Mouse (Mus musculus) midbrain, embryonic 15.5 days (tissue): Measurements from ENCODE around the gene Grik3. TPM values are rescaled to one million over a fixed set of nuclear protein-coding genes. Genes with fewer than 3 reads are reported as not detected.

Experiments
- ATAC-seq: fragments of 200-750 bp; cut with Nextera tagmentation; replicated peaks from 2 replicates; pipeline ENCODE4 v1.8.0; 2017; ENCODE audit warnings: moderate TSS enrichment
- H3K27ac ChIP-seq: fragments of 300-500 bp; sonication (generic); 2 replicates; pipeline ENCODE4 v1.5.1; 2015; ENCODE audit warnings: mild to moderate bottlenecking, inconsistent platforms
- H3K27me3 ChIP-seq: fragments of 300-500 bp; sonication (generic); replicated peaks from 2 replicates; pipeline ENCODE4 v1.6.1; 2015; ENCODE audit warnings: inconsistent platforms
- H3K36me3 ChIP-seq: fragments of 300-500 bp; sonication (generic); replicated peaks from 2 replicates; pipeline ENCODE4 v1.6.1; 2015; ENCODE audit warnings: inconsistent platforms
- H3K4me1 ChIP-seq: fragments of 300-500 bp; sonication (generic); 2 replicates; pipeline ENCODE4 v1.6.1; 2015; ENCODE audit warnings: inconsistent platforms
- H3K4me2 ChIP-seq: fragments of 300-500 bp; sonication (generic); 2 replicates; pipeline ENCODE4 v1.6.1; 2015; ENCODE audit warnings: inconsistent platforms, mild to moderate bottlenecking, moderate library complexity
- H3K4me3 ChIP-seq: fragments of 300-500 bp; sonication (generic); 2 replicates; pipeline ENCODE4 v1.5.1; 2015; ENCODE audit warnings: mild to moderate bottlenecking, inconsistent platforms
- H3K9ac ChIP-seq: fragments of 300-500 bp; sonication (generic); 2 replicates; pipeline ENCODE4 v1.6.1; 2015; ENCODE audit warnings: mild to moderate bottlenecking, inconsistent platforms
- H3K9me3 ChIP-seq: fragments of 300-500 bp; sonication (generic); 2 replicates; pipeline ENCODE4 v1.6.1; 2016; ENCODE audit warnings: inconsistent platforms
- WGBS: fragments of 180-500 bp; shearing (Covaris S2); methylation state at CpG from one replicate; pipeline ENCODE4 v1.1.7; 2015; ENCODE audit warnings: mixed read lengths; 5-methylcytosine and 5-hydroxymethylcytosine counted together
- polyA plus RNA-seq: library from polyadenylated mRNA; unstranded; fragments of >200 nt; fragmentation: Nextera tagmentation; extraction: Ambion mirVana; gene quantifications from 2 replicates; pipeline ENCODE4 v1.2.1, GENCODE M21; 2015

The Grik3 gene
- polyA plus RNA-seq, 1 experiment from 2014 or later, result 5.3 TPM

DNA sequence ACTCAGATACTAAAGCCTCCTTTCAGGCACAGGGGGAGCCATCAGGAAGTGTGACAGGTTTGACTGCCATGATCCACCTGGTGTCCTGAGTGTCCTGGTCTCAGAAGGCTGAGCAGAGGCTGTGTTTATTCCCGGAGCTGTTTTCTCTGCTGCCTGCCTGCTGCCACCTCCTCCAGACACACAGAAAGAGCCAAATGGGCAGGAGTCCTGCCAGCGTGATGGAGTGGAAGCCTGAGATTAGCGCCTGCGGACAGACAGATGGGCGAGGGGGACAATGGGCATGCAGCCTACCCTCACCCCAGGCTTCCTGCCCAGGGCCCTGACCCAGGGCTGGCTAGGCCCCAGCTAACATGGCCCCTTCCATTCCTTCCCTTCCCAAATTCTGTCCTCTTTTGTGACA lies 69.1 kb downstream of the Grik3 start:
- Histone ChIP-seq H3K27me3 (no peaks in the 10 kb centered on the region), H3K9ac (no peak overlapping the region), H3K9me3 (no peaks in the 10 kb centered on the region), H3K4me2 (no peak overlapping the region), H3K27ac (no peak overlapping the region), H3K36me3 (no peaks in the 10 kb centered on the region), H3K4me3 (no peak overlapping the region), H3K4me1 (peaks cover 30% of the 10 kb centered on the region)
- 63% methylated on average over 5 of the region's 5 CpGs for WGBS
- ATAC-seq, result no peak

DNA sequence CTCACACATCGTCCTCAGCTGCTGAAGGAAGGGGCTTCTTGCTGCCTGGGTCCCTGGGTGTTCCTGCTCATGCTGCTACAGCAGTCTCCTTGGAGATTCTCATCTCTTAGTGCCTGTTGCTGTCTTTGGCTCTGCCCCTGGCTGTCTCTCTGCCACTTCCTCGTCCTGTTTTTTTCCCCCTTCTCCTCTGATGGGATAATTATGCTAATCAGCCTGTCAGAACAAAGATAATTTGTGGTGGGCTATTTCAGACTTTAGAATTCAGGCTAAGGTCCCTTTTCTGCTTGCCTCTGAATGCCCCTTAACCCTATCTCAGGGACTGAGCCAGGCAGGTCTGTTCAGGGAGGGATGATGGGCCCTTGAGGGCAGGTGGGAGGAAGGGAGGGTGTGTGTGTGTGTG lies 70.3 kb downstream of the Grik3 start:
- no peak overlapping the region for H3K4me2 ChIP-seq
- H3K27ac ChIP-seq, result no peak overlapping the region
- no peaks in the 10 kb centered on the region for H3K9me3 ChIP-seq
- no peaks in the 10 kb centered on the region for H3K27me3 ChIP-seq
- WGBS, result 25% methylated on average over 2 of the region's 2 CpGs
- H3K36me3 ChIP-seq, result no peaks in the 10 kb centered on the region
- no peak overlapping the region for H3K4me3 ChIP-seq
- ATAC-seq, result no peak
- H3K9ac ChIP-seq, result no peak overlapping the region
- H3K4me1 ChIP-seq, result peaks cover 31% of the 10 kb centered on the region

DNA sequence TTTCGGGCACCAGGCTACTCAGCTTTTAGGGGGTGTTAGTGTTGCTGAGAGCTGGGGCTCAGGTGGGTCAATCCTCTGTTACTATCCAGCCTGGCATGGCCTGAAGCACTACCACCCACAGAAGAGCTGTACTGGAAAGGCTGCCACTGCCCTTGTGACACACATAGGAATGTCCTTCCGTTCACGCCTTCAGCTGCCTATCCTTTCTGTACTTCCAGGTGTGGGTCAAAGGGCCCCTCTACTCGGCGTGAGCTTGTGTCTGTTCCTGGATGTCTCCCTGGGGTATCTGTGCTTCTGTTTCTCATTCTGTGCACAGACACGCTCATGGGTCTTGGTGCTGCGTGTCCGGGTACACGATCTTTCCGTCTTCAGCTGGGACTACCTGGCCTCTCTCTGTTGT lies 73.1 kb downstream of the Grik3 start:
- no peak for ATAC-seq
- peaks cover 31% of the 10 kb centered on the region for H3K4me1 ChIP-seq
- 81% methylated on average over 10 of the region's 10 CpGs for WGBS
- H3K36me3 ChIP-seq, result no peaks in the 10 kb centered on the region
- no peak overlapping the region for H3K27ac ChIP-seq
- H3K9me3 ChIP-seq, result no peaks in the 10 kb centered on the region
- H3K9ac ChIP-seq, result no peak overlapping the region
- no peak overlapping the region for H3K4me3 ChIP-seq
- no peaks in the 10 kb centered on the region for H3K27me3 ChIP-seq
- H3K4me2 ChIP-seq, result no peak overlapping the region

DNA sequence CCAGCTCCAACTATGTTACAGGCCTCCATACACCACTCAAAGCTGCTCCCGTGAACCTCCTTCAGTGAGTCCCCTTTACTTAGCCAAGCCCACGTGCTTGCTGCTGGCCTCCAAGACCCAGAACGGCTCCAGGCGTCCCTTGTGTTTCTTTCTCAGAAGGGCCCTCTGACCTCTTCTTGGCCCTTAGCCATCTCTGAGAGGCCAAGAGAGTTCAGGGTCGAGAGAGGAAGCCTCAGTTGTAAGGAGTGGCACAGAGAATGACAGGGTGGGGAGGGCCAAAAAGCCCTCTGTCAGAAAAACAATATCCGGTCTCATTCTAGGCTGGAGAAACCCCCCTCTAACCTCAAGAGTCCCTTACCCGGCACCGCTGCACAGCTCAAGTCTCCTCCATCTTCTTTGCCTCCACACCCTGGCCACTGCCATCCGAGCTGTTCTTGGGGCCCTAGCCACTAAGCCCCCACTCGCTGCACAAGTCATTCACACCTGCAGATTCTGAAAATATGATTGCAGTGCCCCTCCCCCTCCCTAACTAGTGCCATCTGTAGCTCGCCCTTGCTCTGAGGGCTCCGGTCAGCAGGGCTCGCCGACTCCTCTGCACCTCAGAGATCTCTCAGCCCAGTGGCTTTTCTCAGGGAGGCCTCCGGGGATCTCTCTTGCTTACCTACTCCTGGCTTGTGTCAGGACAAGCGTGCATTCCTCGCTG lies 73.7 kb downstream of the Grik3 start:
- Histone ChIP-seq H3K4me3 (no peak overlapping the region), H3K27me3 (no peaks in the 10 kb centered on the region), H3K9ac (no peak overlapping the region), H3K4me2 (no peak overlapping the region), H3K9me3 (no peaks in the 10 kb centered on the region), H3K36me3 (no peaks in the 10 kb centered on the region), H3K4me1 (peaks cover 28% of the 10 kb centered on the region), H3K27ac (no peak overlapping the region)
- ATAC-seq, result no peak
- 55% methylated on average over 17 of the region's 17 CpGs for WGBS

DNA sequence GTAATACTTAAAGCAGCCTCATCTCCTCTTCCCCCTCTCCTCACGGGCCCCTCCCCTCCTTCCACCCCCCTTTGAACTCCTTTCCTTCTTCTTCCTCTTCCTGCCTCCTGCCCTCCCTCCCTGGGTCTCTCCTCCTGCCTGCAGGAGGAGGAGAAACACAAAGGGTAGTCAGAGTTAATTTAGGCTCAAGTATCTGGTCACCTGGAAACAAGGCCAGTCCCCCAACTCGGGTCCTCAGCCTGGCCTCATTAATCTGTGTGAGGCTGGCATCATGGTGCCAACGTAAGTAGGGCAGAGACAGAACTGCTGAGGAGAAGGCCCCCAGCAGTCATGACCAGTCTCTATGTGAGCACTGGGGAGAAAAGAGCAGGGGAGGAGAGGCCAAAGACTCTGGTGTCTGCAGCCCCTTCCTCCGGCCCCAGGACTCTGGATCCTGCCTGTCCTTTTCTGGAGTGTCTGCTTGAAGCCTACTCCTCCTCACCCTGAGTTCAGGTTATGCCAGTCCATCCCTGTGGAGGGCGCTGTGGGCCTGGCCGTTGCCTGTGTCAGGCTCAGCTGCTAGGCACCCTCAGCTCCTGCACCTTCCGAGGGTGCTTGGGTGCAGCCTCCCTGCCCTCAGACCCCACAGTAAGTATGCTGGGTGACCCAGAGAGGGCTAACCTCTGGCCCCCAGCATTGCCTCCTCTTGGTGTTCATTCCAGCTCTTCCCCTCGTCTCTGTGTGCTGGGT lies 75.4 kb downstream of the Grik3 start:
- 53% methylated on average over 8 of the region's 8 CpGs for WGBS
- H3K27ac ChIP-seq, result no peak overlapping the region

DNA sequence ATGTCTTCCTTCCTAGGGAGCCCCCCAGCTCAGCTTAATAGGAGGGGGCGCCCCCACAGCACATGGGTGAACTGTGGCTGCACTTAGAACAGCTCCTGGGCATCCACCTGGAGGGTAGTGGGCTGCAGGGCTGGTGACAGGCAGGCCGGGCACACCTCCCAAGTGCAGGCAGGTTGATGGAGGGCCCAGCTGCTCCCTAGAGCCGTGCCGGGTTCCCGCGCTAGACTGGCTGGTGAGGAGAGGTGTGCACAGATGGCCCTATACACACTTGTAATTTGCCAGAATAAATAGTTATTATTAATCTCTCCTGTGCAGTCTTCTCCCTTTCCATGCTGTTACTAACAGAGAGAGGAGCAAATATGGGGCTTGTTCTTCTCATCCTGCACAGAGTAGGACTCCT lies 77.7 kb downstream of the Grik3 start:
- Histone ChIP-seq H3K9ac (no peak overlapping the region), H3K4me3 (no peak overlapping the region), H3K27ac (no peak overlapping the region), H3K36me3 (no peaks in the 10 kb centered on the region), H3K4me1 (peaks cover 26% of the 10 kb centered on the region), H3K4me2 (no peak overlapping the region), H3K27me3 (no peaks in the 10 kb centered on the region), H3K9me3 (no peaks in the 10 kb centered on the region)
- no peak for ATAC-seq
- 80% methylated on average over 6 of the region's 6 CpGs for WGBS

More for the DNA sequence above, 75.4 kb downstream of the Grik3 start:
- ATAC-seq, result no peak
- Histone ChIP-seq H3K4me1 (peaks cover 13% of the 10 kb centered on the region), H3K27me3 (no peaks in the 10 kb centered on the region), H3K9ac (no peak overlapping the region), H3K9me3 (no peaks in the 10 kb centered on the region), H3K4me3 (no peak overlapping the region), H3K4me2 (no peak overlapping the region), H3K36me3 (no peaks in the 10 kb centered on the region)

DNA sequence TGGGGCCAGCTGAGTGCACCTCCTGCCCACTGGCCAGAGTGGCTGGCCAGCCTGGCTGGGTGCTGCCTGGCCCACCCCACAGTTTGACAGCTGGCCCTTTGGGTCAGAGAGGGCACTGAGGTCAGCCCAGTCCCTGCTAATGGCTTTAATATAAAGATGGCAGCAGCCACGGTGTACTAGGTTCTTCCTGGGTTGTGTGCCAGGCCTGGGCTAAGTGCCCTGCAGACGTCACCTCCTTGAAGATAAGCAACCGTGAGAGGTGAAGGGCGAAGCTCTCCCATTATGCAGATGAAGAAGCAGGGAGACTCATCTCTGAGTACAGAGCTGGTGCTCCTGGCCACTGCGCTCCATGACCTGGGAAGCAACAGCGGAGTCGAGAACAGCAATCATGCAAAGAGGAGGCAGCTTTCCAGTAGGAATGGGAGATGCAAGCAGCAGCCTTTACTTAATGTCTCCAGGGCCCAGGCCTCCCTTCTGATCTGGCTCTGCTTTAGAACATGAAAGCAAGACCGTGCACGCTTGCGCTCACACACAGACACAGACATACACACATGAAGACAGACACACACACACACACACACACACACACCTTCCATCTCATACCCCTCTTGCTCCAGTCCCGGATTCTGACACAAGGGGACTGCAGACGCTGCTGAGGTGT lies 81.3 kb downstream of the Grik3 start:
- H3K4me1 ChIP-seq, result peaks cover 31% of the 10 kb centered on the region
- 31% methylated on average over 12 of the region's 12 CpGs for WGBS
- ATAC-seq, result peak; percentile 32; the same call in 1 of the 2 replicates
- no peak overlapping the region for H3K9ac ChIP-seq
- no peaks in the 10 kb centered on the region for H3K27me3 ChIP-seq
- H3K36me3 ChIP-seq, result no peaks in the 10 kb centered on the region
- H3K4me3 ChIP-seq, result no peak overlapping the region
- H3K27ac ChIP-seq, result no peak overlapping the region; the same call in 1 of the 2 replicates
- no peaks in the 10 kb centered on the region for H3K9me3 ChIP-seq
- no peak overlapping the region for H3K4me2 ChIP-seq

DNA sequence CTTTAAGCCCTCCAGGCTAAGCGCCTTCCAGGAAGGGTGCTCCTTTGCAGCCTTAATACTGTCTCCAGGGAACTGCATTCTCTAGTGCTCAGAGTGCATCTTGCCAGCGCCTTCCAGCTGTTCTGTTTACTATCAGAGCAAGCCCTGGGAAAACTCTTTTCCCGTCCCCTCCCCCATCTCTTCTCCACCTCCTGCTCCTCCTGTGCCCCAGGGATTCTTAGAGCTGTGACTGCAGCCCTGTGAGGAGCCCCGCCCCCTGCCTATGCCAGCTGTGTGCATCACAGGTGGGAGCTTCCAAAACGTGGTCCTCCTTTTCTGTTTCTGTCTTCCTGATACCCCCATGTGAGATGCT lies 81.8 kb downstream of the Grik3 start:
- Histone ChIP-seq H3K4me1 (peaks cover 31% of the 10 kb centered on the region), H3K27me3 (no peaks in the 10 kb centered on the region), H3K4me2 (no peak overlapping the region), H3K36me3 (no peaks in the 10 kb centered on the region), H3K9me3 (no peaks in the 10 kb centered on the region), H3K9ac (no peak overlapping the region), H3K27ac (no peak overlapping the region; the same call in 1 of the 2 replicates), H3K4me3 (no peak overlapping the region)
- peak; percentile 35; the same call in 1 of the 2 replicates for ATAC-seq
- 5% methylated on average over 5 of the region's 5 CpGs for WGBS

DNA sequence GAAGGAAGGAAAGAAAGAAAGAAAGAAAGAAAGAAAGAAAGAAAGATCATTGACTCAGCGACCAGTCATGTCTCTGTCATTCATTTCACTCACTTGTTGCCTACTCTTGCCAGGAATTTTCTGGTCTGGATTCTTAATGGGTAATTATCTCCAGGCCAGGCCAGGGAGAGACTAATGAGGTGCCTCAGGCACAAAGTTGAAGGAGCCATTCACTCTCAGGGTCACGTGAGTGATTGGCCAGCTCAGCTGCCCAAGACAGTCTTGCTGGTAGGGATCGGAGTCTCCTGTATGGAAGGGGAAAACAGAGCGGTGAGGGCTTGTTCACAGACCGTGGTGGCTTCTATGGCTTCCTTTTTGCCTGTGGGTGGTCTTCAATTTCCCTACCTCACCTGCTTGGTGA lies 82.5 kb downstream of the Grik3 start:
- Histone ChIP-seq H3K36me3 (no peaks in the 10 kb centered on the region), H3K9ac (no peak overlapping the region), H3K9me3 (no peaks in the 10 kb centered on the region), H3K4me1 (peaks cover 31% of the 10 kb centered on the region), H3K27ac (no peak overlapping the region), H3K4me2 (no peak overlapping the region), H3K4me3 (no peak overlapping the region), H3K27me3 (no peaks in the 10 kb centered on the region)
- no peak for ATAC-seq
- 34% methylated on average over 5 of the region's 5 CpGs for WGBS

DNA sequence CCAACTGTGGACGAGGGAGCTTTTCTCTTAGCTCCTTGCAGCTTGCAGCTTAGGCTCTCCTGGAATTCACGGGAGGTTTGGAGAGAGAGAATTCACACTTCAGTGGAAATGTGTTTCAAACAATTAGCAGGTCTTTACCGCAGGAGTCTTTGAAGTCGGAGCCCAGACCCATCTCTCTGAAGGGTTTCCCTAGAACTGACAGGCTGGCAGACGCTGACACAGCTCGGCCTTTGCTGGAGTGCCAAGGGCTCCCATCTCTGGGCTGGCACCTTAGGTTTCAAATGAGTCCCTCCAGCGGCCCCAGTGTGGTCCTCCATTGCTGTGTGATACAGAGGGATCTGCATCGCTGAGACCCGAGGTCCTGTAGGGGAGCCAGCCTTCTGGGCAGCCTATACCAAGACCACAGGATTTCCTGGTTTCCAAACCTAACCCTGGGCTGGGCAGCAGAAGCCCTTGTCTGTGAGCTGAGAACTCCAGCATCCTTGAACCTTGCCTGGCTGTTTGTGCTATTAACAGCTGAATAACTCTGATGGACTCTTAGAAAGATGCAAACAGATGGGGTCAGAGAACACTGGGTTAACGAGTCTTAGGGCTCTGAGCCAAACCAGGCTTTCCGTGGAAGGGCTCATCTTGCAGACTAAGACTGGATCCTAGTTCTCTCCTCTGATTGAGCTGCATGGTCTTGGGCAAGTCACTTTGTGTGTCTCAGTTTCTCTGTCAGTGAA lies 83.6 kb downstream of the Grik3 start:
- peaks cover 31% of the 10 kb centered on the region for H3K4me1 ChIP-seq
- H3K36me3 ChIP-seq, result no peaks in the 10 kb centered on the region
- H3K9ac ChIP-seq, result no peak overlapping the region
- H3K9me3 ChIP-seq, result no peaks in the 10 kb centered on the region
- H3K4me2 ChIP-seq, result no peak overlapping the region
- WGBS, result 24% methylated on average over 11 of the region's 11 CpGs
- H3K4me3 ChIP-seq, result no peak overlapping the region
- ATAC-seq, result no peak
- H3K27ac ChIP-seq, result no peak overlapping the region
- no peaks in the 10 kb centered on the region for H3K27me3 ChIP-seq

DNA sequence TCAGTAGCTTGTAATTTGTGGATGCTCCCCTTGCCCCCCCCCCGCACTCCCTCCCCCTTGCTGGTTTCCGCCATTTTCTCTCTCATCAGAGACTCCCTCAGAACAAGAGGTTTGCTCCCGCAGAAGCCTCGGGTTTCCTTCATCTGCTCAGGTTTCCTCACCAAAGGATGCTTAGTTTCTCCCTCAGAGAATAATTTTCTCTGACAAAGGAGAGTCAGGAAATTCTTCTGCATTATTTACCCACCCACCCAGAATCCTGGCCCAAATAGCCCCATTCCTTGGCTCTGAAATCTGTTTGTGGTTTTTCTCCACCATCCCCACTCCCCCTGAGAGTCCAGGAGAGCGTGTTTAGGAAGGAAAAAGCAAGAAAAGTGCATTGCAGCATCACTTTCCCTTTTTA lies 89.8 kb downstream of the Grik3 start:
- no peak for ATAC-seq
- WGBS, result 36% methylated on average over 5 of the region's 5 CpGs
- Histone ChIP-seq H3K27me3 (no peaks in the 10 kb centered on the region), H3K4me1 (0 out of 2 replicates have a peak, but pooled peaks cover 2% of the 10 kb centered on the region), H3K9ac (no peak overlapping the region), H3K36me3 (no peaks in the 10 kb centered on the region), H3K4me2 (no peak overlapping the region), H3K27ac (no peak overlapping the region), H3K4me3 (no peak overlapping the region), H3K9me3 (no peaks in the 10 kb centered on the region)

DNA sequence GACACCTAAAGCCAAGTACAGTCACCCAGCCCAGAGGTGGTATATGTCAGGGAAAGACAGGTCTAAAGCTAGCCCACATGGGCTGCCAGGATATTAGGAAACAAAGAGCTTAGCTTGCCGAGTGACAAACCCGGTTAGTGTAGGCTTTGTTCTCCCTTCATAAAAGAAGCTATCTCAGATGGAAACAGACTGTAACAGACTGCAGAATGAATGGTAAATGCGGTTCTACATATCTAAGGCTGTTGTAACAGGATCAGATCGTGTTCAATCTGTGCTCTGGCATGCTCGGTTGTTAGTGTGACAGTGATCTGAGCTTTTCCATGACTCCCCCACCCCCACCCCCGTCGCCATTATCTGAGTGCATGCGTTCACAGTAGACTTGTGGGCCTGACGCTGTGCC lies 92.8 kb downstream of the Grik3 start:
- Histone ChIP-seq H3K4me3 (no peak overlapping the region), H3K36me3 (no peaks in the 10 kb centered on the region), H3K9me3 (no peaks in the 10 kb centered on the region), H3K27ac (no peak overlapping the region), H3K9ac (no peak overlapping the region), H3K4me1 (peaks cover 16% of the 10 kb centered on the region), H3K4me2 (no peak overlapping the region), H3K27me3 (no peaks in the 10 kb centered on the region)
- 69% methylated on average over 9 of the region's 9 CpGs for WGBS
- ATAC-seq, result no peak
